Mouse (Mus musculus) ES-Bruce4 (cell line): ENCODE measurements at regions not wholly inside any gene's neighbourhood (a gene's known extent, or its start where the extent isn't known, plus 50 kb on each side); places are given as distances from the start of the nearest gene placed in this dataset.

ENCODE experiments used
- H3K27ac ChIP-seq: 2 replicates; pipeline ENCODE4 v1.5.1; 2012; ENCODE audit warnings: low read length, inconsistent platforms; ENCODE audit not compliant: insufficient read depth
- H3K27me3 ChIP-seq: 2 replicates; pipeline ENCODE4 v1.6.1; 2012; ENCODE audit warnings: mild to moderate bottlenecking, low read length, inconsistent platforms; ENCODE audit not compliant: control insufficient read depth, poor library complexity, insufficient read depth, severe bottlenecking
- H3K36me3 ChIP-seq: 2 replicates; pipeline ENCODE4 v1.6.1; 2012; ENCODE audit warnings: inconsistent platforms, mild to moderate bottlenecking, low read length, moderate library complexity; ENCODE audit not compliant: control insufficient read depth, poor library complexity, insufficient read depth, severe bottlenecking
- H3K4me1 ChIP-seq: one replicate; pipeline ENCODE4 v1.8.1; 2011; ENCODE audit warnings: low read length; ENCODE audit not compliant: control insufficient read depth, insufficient read depth
- H3K4me3 ChIP-seq: 2 replicates; pipeline ENCODE4 v1.5.1; 2011; ENCODE audit warnings: low read depth, mild to moderate bottlenecking, low read length
- H3K9ac ChIP-seq: 2 replicates; pipeline ENCODE4 v1.6.1; 2012; ENCODE audit warnings: low read depth, mild to moderate bottlenecking, inconsistent platforms; ENCODE audit not compliant: poor library complexity, severe bottlenecking
- H3K9me3 ChIP-seq: replicated peaks from 2 replicates; pipeline ENCODE4 v1.6.1; 2012; ENCODE audit warnings: mild to moderate bottlenecking, low read length, inconsistent platforms; ENCODE audit not compliant: control insufficient read depth, poor library complexity, insufficient read depth, severe bottlenecking
- CTCF ChIP-seq: IDR thresholded peaks from one replicate; pipeline ENCODE4 v1.8.1; 2011; ENCODE audit warnings: low read depth, low read length
- EP300 ChIP-seq: IDR thresholded peaks from 2 replicates; pipeline ENCODE4 v1.6.1; 2011; ENCODE audit warnings: low read depth, low read length; ENCODE audit not compliant: insufficient read depth
- POLR2A ChIP-seq: IDR thresholded peaks from one replicate; pipeline ENCODE4 v1.8.1; 2011; ENCODE audit warnings: low read length; ENCODE audit not compliant: insufficient read depth

DNA sequence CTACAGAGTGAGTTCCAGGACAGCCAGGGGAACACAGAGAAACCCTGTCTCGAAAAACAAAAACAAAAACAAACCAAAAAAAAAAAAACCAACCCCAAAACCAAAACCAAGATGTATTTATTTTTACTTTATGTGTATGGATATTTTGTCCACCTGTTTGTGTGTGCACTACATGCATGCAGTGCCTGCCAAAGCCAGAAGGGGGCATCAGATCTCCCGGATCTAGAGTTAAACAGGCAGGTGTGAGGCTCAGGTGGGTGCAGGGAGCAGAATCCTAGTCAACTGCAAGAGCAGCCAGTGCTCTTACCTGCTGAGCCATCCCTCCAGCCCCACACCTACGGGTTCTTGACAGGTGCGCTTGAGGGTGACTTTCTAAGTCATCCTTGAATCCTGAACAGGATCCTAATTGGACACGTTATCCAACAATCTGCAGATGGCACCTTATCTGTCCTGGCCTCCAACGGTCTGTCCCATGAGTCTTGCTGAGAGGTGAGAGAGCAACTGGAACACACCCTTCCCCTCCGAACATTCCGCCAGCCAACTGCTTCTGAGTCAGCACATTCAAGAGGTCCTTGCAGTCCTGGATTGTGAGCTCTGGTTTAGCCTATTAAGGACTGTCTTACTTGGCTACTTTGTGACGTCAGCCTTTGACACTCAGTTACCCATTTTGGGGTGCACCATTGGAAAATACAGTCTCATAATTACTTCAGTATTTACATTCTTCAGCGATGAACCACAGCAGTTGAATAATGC, 95.4 kb upstream of the Slc38a4 start:
- Histone ChIP-seq H3K4me3 (no peak overlapping the region), H3K9me3 (no peaks in the 10 kb centered on the region), H3K36me3 (no peaks in the 10 kb centered on the region), H3K9ac (no peak overlapping the region), H3K27ac (no peak overlapping the region), H3K27me3 (no peaks in the 10 kb centered on the region), H3K4me1 (no peaks in the 10 kb centered on the region)
- TF ChIP-seq EP300, result no peak
- TF ChIP-seq POLR2A, result no peak
- peak; percentile 29 for TF ChIP-seq CTCF

GRCm38 (mm10) chr15:97141958-97142357, 86.2 kb upstream of the Slc38a4 start:
- Histone ChIP-seq H3K4me1 (no peaks in the 10 kb centered on the region), H3K27me3 (no peaks in the 10 kb centered on the region), H3K9ac (no peak overlapping the region), H3K27ac (no peak overlapping the region), H3K9me3 (peaks cover 6% of the 10 kb centered on the region; the same call in 1 of the 2 replicates), H3K36me3 (no peaks in the 10 kb centered on the region), H3K4me3 (no peak overlapping the region)
- TF ChIP-seq POLR2A, result no peak
- TF ChIP-seq CTCF, result no peak
- TF ChIP-seq EP300, result no peak

- no peaks in the 10 kb centered on the region for H3K4me1 ChIP-seq
Measured at GRCm38 (mm10) chr15:97138265-97138664, 82.5 kb upstream of the Slc38a4 start.

GRCm38 (mm10) chr15:97135291-97135690, 79.5 kb upstream of the Slc38a4 start:
- H3K9me3 ChIP-seq, result peaks cover 6% of the 10 kb centered on the region; the same call in 1 of the 2 replicates
- H3K4me3 ChIP-seq, result no peak overlapping the region
- H3K36me3 ChIP-seq, result no peaks in the 10 kb centered on the region
- H3K4me1 ChIP-seq, result no peaks in the 10 kb centered on the region
- TF ChIP-seq POLR2A (no peak), CTCF (peak; percentile 47), EP300 (no peak)
- H3K27ac ChIP-seq, result no peak overlapping the region
- no peak overlapping the region for H3K9ac ChIP-seq
- no peaks in the 10 kb centered on the region for H3K27me3 ChIP-seq

More at GRCm38 (mm10) chr15:97138265-97138664, 82.5 kb upstream of the Slc38a4 start:
- Histone ChIP-seq H3K9me3 (peaks cover 6% of the 10 kb centered on the region; the same call in 1 of the 2 replicates), H3K27ac (no peak overlapping the region), H3K27me3 (no peaks in the 10 kb centered on the region), H3K4me3 (no peak overlapping the region), H3K36me3 (no peaks in the 10 kb centered on the region), H3K9ac (no peak overlapping the region)
- TF ChIP-seq POLR2A (no peak), EP300 (no peak), CTCF (no peak)

GRCm38 (mm10) chr15:97127771-97128170, 72.0 kb upstream of the Slc38a4 start:
- TF ChIP-seq EP300 (no peak), CTCF (no peak), POLR2A (no peak)
- H3K9me3 ChIP-seq, result no peaks in the 10 kb centered on the region
- no peaks in the 10 kb centered on the region for H3K4me1 ChIP-seq
- no peak overlapping the region for H3K4me3 ChIP-seq
- H3K27me3 ChIP-seq, result no peaks in the 10 kb centered on the region
- no peaks in the 10 kb centered on the region for H3K36me3 ChIP-seq
- no peak overlapping the region for H3K27ac ChIP-seq
- H3K9ac ChIP-seq, result no peak overlapping the region
